Mouse (Mus musculus): ENCODE data around the gene Bik.

DNA sequence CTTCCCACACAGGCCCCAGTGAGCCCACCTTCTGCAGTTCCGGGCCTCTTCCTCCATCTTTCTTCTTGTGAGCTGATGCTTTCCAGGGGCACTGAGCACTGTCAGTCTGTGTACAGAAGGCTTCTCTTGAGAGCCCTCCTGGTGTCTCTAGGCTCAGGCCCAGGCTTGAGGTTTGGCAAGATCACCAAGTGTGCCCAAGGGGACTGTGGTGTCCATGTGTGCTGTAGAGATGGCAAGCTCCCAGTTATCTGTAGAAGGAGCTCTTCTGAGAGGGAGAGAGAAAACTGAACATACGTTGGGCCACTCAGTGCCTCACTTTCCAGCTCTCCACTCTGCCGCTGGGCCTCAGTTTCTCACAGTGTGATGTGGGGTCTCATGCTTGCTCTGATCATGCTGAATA, 41.1 kb downstream of the Bik start:
- TF ChIP-seq POLR2A (IDR thresholded peaks at IDR 0.05; ENCODE audit: borderline replicate concordance, extremely low read depth, low read depth, low read length) (no peak), CTCF (IDR thresholded peaks at IDR 0.05; ENCODE audit: insufficient read depth, low read length) (no peak)

All from lung, adult 2 months (tissue).